Mouse (Mus musculus): ENCODE data around the gene Hsf5. TPM values are rescaled to one million over a fixed set of nuclear protein-coding genes. Genes with fewer than 3 reads are reported as not detected.

The Hsf5 gene
- polyA plus RNA-seq, 1 experiment from 2014 or later, result 0.14 TPM

GRCm38 (mm10) chr11:87596492-87596891 is 20.5 kb upstream of the Hsf5 start:
- Histone ChIP-seq H3K27ac (ENCODE audit: low read length) (no peak overlapping the region), H3K4me1 (ENCODE audit: control insufficient read depth, insufficient read depth, low read length) (peaks cover 25% of the 10 kb centered on the region)
- ATAC-seq (ENCODE audit: insufficient read depth, low FRiP score), result no peak

GRCm38 (mm10) chr11:87597061-87597460 is 19.9 kb upstream of the Hsf5 start:
- Histone ChIP-seq H3K27ac (ENCODE audit: low read length) (no peak overlapping the region), H3K9me3 (replicated peaks; ENCODE audit: control insufficient read depth, low read length) (no peaks in the 10 kb centered on the region), H3K9ac (ENCODE audit: low read length) (no peak overlapping the region), H3K4me2 (ENCODE audit: low read depth, low read length) (no peak overlapping the region), H3K36me3 (ENCODE audit: control insufficient read depth, insufficient read depth, low read length) (peaks cover 24% of the 10 kb centered on the region), H3K27me3 (ENCODE audit: control insufficient read depth, insufficient read depth, low read length) (no peaks in the 10 kb centered on the region), H3K4me1 (ENCODE audit: control insufficient read depth, insufficient read depth, low read length) (peaks cover 25% of the 10 kb centered on the region), H3K4me3 (replicated peaks; ENCODE audit: low read length) (no peak overlapping the region)
- ATAC-seq (ENCODE audit: insufficient read depth, low FRiP score), result no peak

More at GRCm38 (mm10) chr11:87596492-87596891, 20.5 kb upstream of the Hsf5 start:
- peak overlapping the region; percentile 88 for H3K9ac ChIP-seq (ENCODE audit: low read length)
- 29% methylated on average over 2 of the region's 2 CpGs for WGBS
- H3K27me3 ChIP-seq (ENCODE audit: control insufficient read depth, insufficient read depth, low read length), result no peaks in the 10 kb centered on the region
- peaks cover 24% of the 10 kb centered on the region for H3K36me3 ChIP-seq (ENCODE audit: control insufficient read depth, insufficient read depth, low read length)
- no peaks in the 10 kb centered on the region for H3K9me3 ChIP-seq (replicated peaks; ENCODE audit: control insufficient read depth, low read length)
- H3K4me3 ChIP-seq (replicated peaks; ENCODE audit: low read length), result peak overlapping the region; percentile 74
- H3K4me2 ChIP-seq (ENCODE audit: low read depth, low read length), result peak overlapping the region; percentile 99

GRCm38 (mm10) chr11:87599395-87600089 is 17.4 kb upstream of the Hsf5 start:
- WGBS, result 78% methylated on average over 13 of the region's 13 CpGs
- Histone ChIP-seq H3K27ac (ENCODE audit: low read length) (no peak overlapping the region), H3K27me3 (ENCODE audit: control insufficient read depth, insufficient read depth, low read length) (no peaks in the 10 kb centered on the region), H3K4me2 (ENCODE audit: low read depth, low read length) (no peak overlapping the region), H3K4me3 (replicated peaks; ENCODE audit: low read length) (no peak overlapping the region), H3K9me3 (replicated peaks; ENCODE audit: control insufficient read depth, low read length) (no peaks in the 10 kb centered on the region), H3K36me3 (ENCODE audit: control insufficient read depth, insufficient read depth, low read length) (peaks cover 41% of the 10 kb centered on the region), H3K9ac (ENCODE audit: low read length) (no peak overlapping the region), H3K4me1 (ENCODE audit: control insufficient read depth, insufficient read depth, low read length) (peaks cover 12% of the 10 kb centered on the region)
- no peak for ATAC-seq (ENCODE audit: insufficient read depth, low FRiP score)

GRCm38 (mm10) chr11:87600322-87600853 is 16.6 kb upstream of the Hsf5 start:
- Histone ChIP-seq H3K27ac (ENCODE audit: low read length) (no peak overlapping the region), H3K9me3 (replicated peaks; ENCODE audit: control insufficient read depth, low read length) (no peaks in the 10 kb centered on the region), H3K4me2 (ENCODE audit: low read depth, low read length) (no peak overlapping the region), H3K27me3 (ENCODE audit: control insufficient read depth, insufficient read depth, low read length) (no peaks in the 10 kb centered on the region), H3K36me3 (ENCODE audit: control insufficient read depth, insufficient read depth, low read length) (peaks cover 49% of the 10 kb centered on the region), H3K4me1 (ENCODE audit: control insufficient read depth, insufficient read depth, low read length) (peaks cover 11% of the 10 kb centered on the region), H3K4me3 (replicated peaks; ENCODE audit: low read length) (no peak overlapping the region), H3K9ac (ENCODE audit: low read length) (no peak overlapping the region)
- ATAC-seq (ENCODE audit: insufficient read depth, low FRiP score), result no peak
- 92% methylated on average over 10 of the region's 10 CpGs for WGBS

GRCm38 (mm10) chr11:87602234-87602633 is 14.7 kb upstream of the Hsf5 start:
- H3K4me1 ChIP-seq (ENCODE audit: control insufficient read depth, insufficient read depth, low read length), result no peaks in the 10 kb centered on the region
- no peak overlapping the region for H3K4me2 ChIP-seq (ENCODE audit: low read depth, low read length)
- no peak overlapping the region for H3K27ac ChIP-seq (ENCODE audit: low read length)
- no peaks in the 10 kb centered on the region for H3K9me3 ChIP-seq (replicated peaks; ENCODE audit: control insufficient read depth, low read length)
- H3K36me3 ChIP-seq (ENCODE audit: control insufficient read depth, insufficient read depth, low read length), result peaks cover 51% of the 10 kb centered on the region
- no peak overlapping the region for H3K9ac ChIP-seq (ENCODE audit: low read length)
- H3K4me3 ChIP-seq (replicated peaks; ENCODE audit: low read length), result no peak overlapping the region
- ATAC-seq (ENCODE audit: insufficient read depth, low FRiP score), result no peak
- H3K27me3 ChIP-seq (ENCODE audit: control insufficient read depth, insufficient read depth, low read length), result no peaks in the 10 kb centered on the region
- WGBS, result 93% methylated on average over 9 of the region's 9 CpGs

GRCm38 (mm10) chr11:87603571-87603970 is 13.4 kb upstream of the Hsf5 start:
- 95% methylated on average over 2 of the region's 2 CpGs for WGBS
- H3K27ac ChIP-seq (ENCODE audit: low read length), result no peak overlapping the region

GRCm38 (mm10) chr11:87609264-87609663 is 7.7 kb upstream of the Hsf5 start:
- Histone ChIP-seq H3K27me3 (ENCODE audit: control insufficient read depth, insufficient read depth, low read length) (no peaks in the 10 kb centered on the region), H3K4me2 (ENCODE audit: low read depth, low read length) (no peak overlapping the region), H3K9ac (ENCODE audit: low read length) (no peak overlapping the region), H3K4me1 (ENCODE audit: control insufficient read depth, insufficient read depth, low read length) (no peaks in the 10 kb centered on the region), H3K27ac (ENCODE audit: low read length) (no peak overlapping the region), H3K9me3 (replicated peaks; ENCODE audit: control insufficient read depth, low read length) (no peaks in the 10 kb centered on the region), H3K4me3 (replicated peaks; ENCODE audit: low read length) (no peak overlapping the region), H3K36me3 (ENCODE audit: control insufficient read depth, insufficient read depth, low read length) (peaks cover 36% of the 10 kb centered on the region)
- WGBS, result 88% methylated on average over 7 of the region's 7 CpGs
- ATAC-seq (ENCODE audit: insufficient read depth, low FRiP score), result no peak

More at GRCm38 (mm10) chr11:87603571-87603970, 13.4 kb upstream of the Hsf5 start:
- ATAC-seq (ENCODE audit: insufficient read depth, low FRiP score), result no peak
- Histone ChIP-seq H3K9ac (ENCODE audit: low read length) (no peak overlapping the region), H3K36me3 (ENCODE audit: control insufficient read depth, insufficient read depth, low read length) (peaks cover 48% of the 10 kb centered on the region), H3K27me3 (ENCODE audit: control insufficient read depth, insufficient read depth, low read length) (no peaks in the 10 kb centered on the region), H3K4me2 (ENCODE audit: low read depth, low read length) (no peak overlapping the region), H3K4me3 (replicated peaks; ENCODE audit: low read length) (no peak overlapping the region), H3K4me1 (ENCODE audit: control insufficient read depth, insufficient read depth, low read length) (no peaks in the 10 kb centered on the region), H3K9me3 (replicated peaks; ENCODE audit: control insufficient read depth, low read length) (no peaks in the 10 kb centered on the region)

GRCm38 (mm10) chr11:87611547-87611946 is 5.4 kb upstream of the Hsf5 start:
- ATAC-seq (ENCODE audit: insufficient read depth, low FRiP score), result no peak
- H3K27me3 ChIP-seq (ENCODE audit: control insufficient read depth, insufficient read depth, low read length), result no peaks in the 10 kb centered on the region
- 83% methylated on average over 9 of the region's 9 CpGs for WGBS
- H3K9ac ChIP-seq (ENCODE audit: low read length), result no peak overlapping the region
- no peak overlapping the region for H3K4me2 ChIP-seq (ENCODE audit: low read depth, low read length)
- H3K4me1 ChIP-seq (ENCODE audit: control insufficient read depth, insufficient read depth, low read length), result no peaks in the 10 kb centered on the region
- no peak overlapping the region for H3K4me3 ChIP-seq (replicated peaks; ENCODE audit: low read length)
- H3K9me3 ChIP-seq (replicated peaks; ENCODE audit: control insufficient read depth, low read length), result no peaks in the 10 kb centered on the region
- H3K36me3 ChIP-seq (ENCODE audit: control insufficient read depth, insufficient read depth, low read length), result peaks cover 33% of the 10 kb centered on the region
- no peak overlapping the region for H3K27ac ChIP-seq (ENCODE audit: low read length)

- WGBS, result 83% methylated on average over 7 of the region's 7 CpGs
- ATAC-seq (ENCODE audit: insufficient read depth, low FRiP score), result no peak
Measured at GRCm38 (mm10) chr11:87613972-87614371, 3.0 kb upstream of the Hsf5 start.

More at GRCm38 (mm10) chr11:87613972-87614371, 3.0 kb upstream of the Hsf5 start:
- Histone ChIP-seq H3K4me1 (ENCODE audit: control insufficient read depth, insufficient read depth, low read length) (no peaks in the 10 kb centered on the region), H3K9me3 (replicated peaks; ENCODE audit: control insufficient read depth, low read length) (no peaks in the 10 kb centered on the region), H3K4me2 (ENCODE audit: low read depth, low read length) (no peak overlapping the region), H3K27ac (ENCODE audit: low read length) (no peak overlapping the region), H3K36me3 (ENCODE audit: control insufficient read depth, insufficient read depth, low read length) (peaks cover 50% of the 10 kb centered on the region), H3K4me3 (replicated peaks; ENCODE audit: low read length) (no peak overlapping the region), H3K9ac (ENCODE audit: low read length) (no peak overlapping the region), H3K27me3 (ENCODE audit: control insufficient read depth, insufficient read depth, low read length) (no peaks in the 10 kb centered on the region)
